Mouse (Mus musculus): ENCODE measurements around the gene Gm9044.
"Not testable (repeated sequence)": the region's sequence is repeated elsewhere in the genome, so short reads cannot be mapped to it uniquely, and the experiment has no call there.

The Gm9044 gene

GRCm38 (mm10) chr10:118332308-118332707 is at the start of gene Gm9044:
Gene Gm9044, minus strand, starts transcription at chr10:118332408.
- DNase-seq: not testable (repeated sequence)

GRCm38 (mm10) chr10:118370443-118370842 is 38.2 kb upstream of the Gm9044 start:
- DNase-seq: peak; percentile 55 to 71

DNA sequence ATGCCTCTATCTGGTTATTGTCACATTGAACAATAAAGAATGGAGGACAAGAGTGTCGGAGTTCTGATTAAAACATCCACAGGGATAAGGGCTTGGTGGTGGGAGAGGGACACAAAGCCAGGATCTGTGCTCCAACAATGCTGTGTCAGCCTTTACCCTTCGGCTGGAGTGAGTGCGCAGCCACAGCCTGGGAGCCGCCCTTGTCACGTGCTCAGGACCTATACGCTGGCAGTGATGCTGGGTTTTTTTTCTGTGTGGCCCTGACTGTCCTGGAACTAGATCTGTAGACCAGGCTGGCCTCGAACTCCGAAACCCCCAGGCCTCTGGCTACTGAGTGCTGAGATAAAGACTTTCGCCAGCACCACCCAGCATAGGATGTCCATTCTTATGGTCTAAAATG is 37.3 kb upstream of the Gm9044 start:
- no peak for DNase-seq

- DNase-seq: not testable (repeated sequence)
These were observed 21.8 kb upstream of the Gm9044 start, which contains the start of gene Gm9049 for GRCm38 (mm10) chr10:118354005-118354404. Gene Gm9049, minus strand, starts transcription at chr10:118354105.

- DNase-seq: not testable (repeated sequence)
These were observed 16.4 kb upstream of the Gm9044 start, which contains the start of gene Gm9048 for GRCm38 (mm10) chr10:118348579-118348978. Gene Gm9048, minus strand, starts transcription at chr10:118348679.

DNA sequence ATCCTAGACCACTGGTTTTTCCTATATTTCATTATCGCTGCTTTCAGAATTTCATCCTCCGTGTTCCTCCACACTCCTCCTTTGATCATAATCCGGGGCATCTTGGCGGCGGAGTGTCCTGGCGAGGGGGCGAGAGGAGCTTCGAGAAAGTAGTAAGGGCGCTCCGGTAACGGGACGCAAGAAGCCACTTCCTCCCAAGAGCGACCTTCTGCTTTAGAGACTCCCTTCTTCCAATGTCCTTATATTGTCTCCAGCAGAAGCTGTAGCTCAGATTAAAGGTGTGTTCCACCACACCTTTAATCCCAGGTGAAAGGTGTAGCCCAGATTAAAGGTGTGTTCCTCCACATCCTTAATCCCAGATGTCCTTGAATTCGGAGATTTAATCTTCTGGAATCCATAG is 10.9 kb upstream of the Gm9044 start, which contains the start of gene Gm9046:
Gm9046 (minus strand) TSS at position 101 of the 400 bp plus-strand sequence.
- DNase-seq: not testable (repeated sequence)

DNA sequence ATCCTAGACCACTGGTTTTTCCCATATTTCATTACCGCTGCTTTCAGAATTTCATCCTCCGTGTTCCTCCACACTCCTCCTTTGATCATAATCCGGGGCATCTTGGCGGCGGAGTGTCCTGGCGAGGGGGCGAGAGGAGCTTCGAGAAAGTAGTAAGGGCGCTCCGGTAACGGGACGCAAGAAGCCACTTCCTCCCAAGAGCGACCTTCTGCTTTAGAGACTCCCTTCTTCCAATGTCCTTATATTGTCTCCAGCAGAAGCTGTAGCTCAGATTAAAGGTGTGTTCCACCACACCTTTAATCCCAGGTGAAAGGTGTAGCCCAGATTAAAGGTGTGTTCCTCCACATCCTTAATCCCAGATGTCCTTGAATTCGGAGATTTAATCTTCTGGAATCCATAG is 5.5 kb upstream of the Gm9044 start, which contains the start of gene Gm9045:
Gm9045 (minus strand) TSS at position 101 of the 400 bp plus-strand sequence.
- DNase-seq: not testable (repeated sequence)

GRCm38 (mm10) chr10:118326869-118327268 is 5.3 kb downstream of the Gm9044 start, which contains the start of gene Gm9040:
Gene Gm9040, minus strand, starts transcription at chr10:118326969.
- not testable (repeated sequence) for DNase-seq

DNA sequence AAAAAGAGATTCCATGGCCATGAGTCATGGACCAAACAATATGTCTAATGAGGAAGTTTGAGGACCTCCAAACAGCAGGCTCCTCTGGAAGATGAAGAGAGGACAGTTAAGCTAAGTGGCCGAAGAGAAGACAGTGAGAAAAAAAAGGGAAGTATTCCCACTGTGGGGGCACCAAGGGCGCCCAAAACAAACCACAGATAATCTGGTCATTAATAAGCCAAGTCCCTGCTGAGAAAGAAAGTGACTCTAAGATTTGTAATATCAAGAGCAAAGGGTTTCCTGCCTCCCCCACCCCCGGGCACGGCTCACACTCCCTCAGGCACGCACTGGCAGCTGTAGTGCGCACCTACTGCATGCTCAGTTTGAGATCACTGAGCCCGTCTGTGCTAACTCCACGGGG is 13.2 kb downstream of the Gm9044 start:
- no peak for DNase-seq

DNA sequence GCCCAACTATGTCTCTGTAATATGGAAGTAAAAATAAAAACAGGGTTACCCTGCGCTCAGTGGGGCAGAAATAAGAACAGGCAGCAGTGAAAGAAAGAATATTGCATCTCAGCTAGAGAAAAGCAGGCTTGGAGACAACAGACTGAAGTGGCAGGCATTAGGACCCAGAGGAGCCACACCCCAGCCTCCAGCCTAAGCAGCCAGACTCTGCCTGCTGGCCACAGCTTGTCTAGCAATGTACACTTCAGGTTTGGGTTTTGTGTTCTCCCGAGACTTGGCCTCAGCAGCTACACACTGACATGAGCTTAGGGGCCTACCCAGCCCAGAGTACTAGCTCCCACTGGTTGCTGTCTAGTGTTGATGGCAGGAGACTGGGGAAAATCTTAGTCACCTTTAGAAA is 30.1 kb downstream of the Gm9044 start:
- DNase-seq: not testable (repeated sequence)

DNA sequence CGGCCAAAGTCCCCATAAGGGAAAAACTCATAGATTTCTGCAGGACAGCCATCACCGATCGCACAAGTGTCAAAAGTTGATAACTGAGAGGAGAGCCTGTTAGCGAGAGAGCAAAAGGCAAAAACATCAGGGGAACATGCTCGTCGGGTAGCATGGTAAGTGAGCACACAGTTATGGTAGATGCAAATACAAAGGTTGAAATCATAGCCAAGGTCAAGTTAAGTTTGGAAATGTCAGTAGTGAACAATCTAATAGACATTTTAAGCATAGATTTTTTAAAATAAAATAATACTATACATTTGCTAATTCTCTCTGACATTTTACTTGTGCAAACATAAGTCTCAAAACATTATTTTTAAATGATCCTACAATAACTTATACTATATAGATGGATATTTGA is 37.3 kb downstream of the Gm9044 start, which contains the start of gene Iltifb:
Iltifb (minus strand) TSS at position 101 of the 400 bp plus-strand sequence.
- no peak for DNase-seq

DNA sequence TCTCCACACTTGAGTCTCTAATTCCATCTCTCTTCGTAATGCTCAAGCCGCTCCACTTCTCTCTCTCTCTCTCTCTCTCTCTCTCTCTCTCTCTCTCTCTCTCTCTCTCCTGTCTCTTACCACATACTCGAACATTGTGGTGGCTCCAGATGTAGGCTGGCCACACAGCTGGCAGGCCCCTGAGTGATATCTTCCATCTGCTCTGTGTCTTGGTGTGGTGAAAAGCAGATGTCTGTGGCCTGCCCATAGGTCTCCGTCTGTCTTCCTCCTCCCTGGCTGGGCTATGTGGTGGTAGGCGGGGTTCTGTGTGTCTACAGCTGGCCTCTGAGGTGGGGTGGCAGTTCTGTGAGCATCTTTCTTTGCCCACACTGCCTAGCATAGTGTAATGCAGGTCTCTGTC is 49.2 kb downstream of the Gm9044 start:
- not testable (repeated sequence) for DNase-seq

GRCm38 (mm10) chr10:118282565-118282964 is 49.6 kb downstream of the Gm9044 start:
- DNase-seq: not testable (repeated sequence)
